In the genomic region with DNA sequence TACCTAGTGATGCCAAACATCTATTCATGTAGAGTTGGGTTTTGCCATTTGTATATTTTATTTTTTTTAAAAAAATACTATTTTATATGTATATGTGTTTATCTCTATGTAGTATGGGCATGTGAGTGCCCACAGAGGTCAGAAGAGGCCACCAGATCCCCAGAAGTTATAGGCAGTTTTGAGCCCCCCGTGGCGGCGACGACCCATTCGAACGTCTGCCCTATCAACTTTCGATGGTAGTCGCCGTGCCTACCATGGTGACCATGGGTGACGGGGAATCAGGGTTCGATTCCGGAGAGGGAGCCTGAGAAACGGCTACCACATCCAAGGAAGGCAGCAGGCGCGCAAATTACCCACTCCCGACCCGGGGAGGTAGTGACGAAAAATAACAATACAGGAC, we compare ENCODE assay signal across 8 mouse cellular contexts.
A peak's percentile ranks its signal among the peaks of the same experiment; 100 is the strongest.
DNase-seq lines count a peak whose midpoint lies in the region; ATAC-seq lines count a peak whose summit lies in the region.
"Not testable (repeated sequence)": the region's sequence is repeated elsewhere in the genome, so short reads cannot be mapped to it uniquely, and the experiment has no call there.

No protein-coding gene starts in this region.

- WGBS in forebrain, embryonic 14.5 days, result 88% methylated on average over 18 of the region's 18 CpGs

- H3K9ac ChIP-seq in forebrain, embryonic 14.5 days (ENCODE audit: low read length), result not testable (repeated sequence)

- ATAC-seq in forebrain, embryonic 14.5 days, result not testable (repeated sequence)

- not testable (repeated sequence) for H3K27me3 ChIP-seq in forebrain, embryonic 14.5 days (replicated peaks; ENCODE audit: control insufficient read depth, insufficient read depth, low read length)

- intact Hi-C loops in heart, postnatal 36 days (cut with DNase I), result not testable (repeated sequence)

- peak; percentile 28 for DNase-seq in MEL-GATA-1-ER (ENCODE audit: extremely low read depth, low read depth)
- peak; percentile 20 for DNase-seq in cerebellum, adult 11 months
- peak; percentile 18 for DNase-seq in forebrain, embryonic 14.5 days (ENCODE audit: low spot score)
- peak; percentile 71 to 80 for DNase-seq in heart, postnatal 36 days
- peak; percentile 61 to 62 for DNase-seq in layer of hippocampus, postnatal 36 days
- peak; percentile 3 for DNase-seq in lung, postnatal 36 days
- DNase-seq in right cerebral cortex, postnatal 4 days, result peak; percentile 91
- DNase-seq in urinary bladder, adult 18-20 months (ENCODE audit: low spot score in 2 of 2), result peak; percentile 36 to 49

- not testable (repeated sequence) for H3K9me3 ChIP-seq in forebrain, embryonic 14.5 days (replicated peaks; ENCODE audit: control insufficient read depth, low read length)

- H3K4me3 ChIP-seq in forebrain, embryonic 14.5 days (ENCODE audit: low read depth, low read length), result not testable (repeated sequence)

- H3K27ac ChIP-seq in forebrain, embryonic 14.5 days (ENCODE audit: low read depth, low read length), result not testable (repeated sequence)

- H3K4me1 ChIP-seq in forebrain, embryonic 14.5 days (ENCODE audit: control insufficient read depth, insufficient read depth, low read length), result not testable (repeated sequence)

- H3K36me3 ChIP-seq in forebrain, embryonic 14.5 days (ENCODE audit: control insufficient read depth, insufficient read depth, low read length), result not testable (repeated sequence)

- H3K4me2 ChIP-seq in forebrain, embryonic 14.5 days (ENCODE audit: low read length), result not testable (repeated sequence)

Comparison
In these comparisons a context has a peak if more than half of its experiments do, and no peak if none do; other contexts are left out.
1. DNase-seq: peak in every context shown above with its lines; median percentile 91 in right cerebral cortex, postnatal 4 days; 76 in heart, postnatal 36 days; 62 in layer of hippocampus, postnatal 36 days; 42 in urinary bladder, adult 18-20 months; 28 in MEL-GATA-1-ER; 20 in cerebellum, adult 11 months; 18 in forebrain, embryonic 14.5 days; 3 in lung, postnatal 36 days.